Mouse (Mus musculus) lung, postnatal 0 days (tissue): ENCODE measurements around the gene Prr7.

Experiments used
- CTCF ChIP-seq: IDR thresholded peaks from 2 replicates; pipeline ENCODE4 v1.5.1; 2016; ENCODE audit warnings: antibody characterized with exemption, mild to moderate bottlenecking
- EP300 ChIP-seq: IDR thresholded peaks from 2 replicates; pipeline ENCODE4 v1.6.1; 2016; ENCODE audit warnings: antibody characterized with exemption, mild to moderate bottlenecking, control low read depth

DNA sequence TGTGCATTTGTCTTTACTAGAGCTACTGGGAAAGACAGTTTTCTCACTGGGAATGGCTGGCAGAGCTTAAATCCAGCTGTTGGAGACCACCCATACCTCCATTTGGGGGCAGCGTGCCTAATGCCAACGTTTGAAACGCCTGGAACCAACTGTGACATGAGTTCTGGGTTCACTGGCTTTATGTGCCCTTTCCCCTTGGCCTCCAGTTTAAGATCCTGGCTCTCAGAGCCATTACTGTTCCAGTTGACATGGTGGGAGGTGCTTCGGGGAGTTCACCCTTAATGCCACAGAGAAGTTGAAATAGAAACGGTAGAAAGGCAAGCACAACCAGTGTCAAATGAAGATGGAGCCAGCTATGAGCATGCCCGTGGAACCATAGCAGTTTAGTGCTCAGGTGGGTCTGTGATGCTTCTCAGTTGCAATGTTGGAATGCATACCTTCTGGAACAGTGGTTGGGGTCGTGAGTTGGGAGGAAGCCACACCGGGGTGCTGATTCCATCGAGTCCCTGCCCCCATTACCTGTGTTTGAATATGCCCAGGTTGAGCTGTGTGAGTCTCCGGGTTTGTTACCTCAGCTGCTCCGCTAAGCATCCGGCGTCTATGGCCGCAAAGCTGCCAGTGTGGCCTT is 554 bp upstream of the Prr7 start:
- TF ChIP-seq CTCF: no peak
- no peak for TF ChIP-seq EP300
